Mouse (Mus musculus): ENCODE results near the gene Dach2. TPM values are rescaled to one million over a fixed set of nuclear protein-coding genes. Genes with fewer than 3 reads are reported as not detected.

Gene Dach2
- 0.88 TPM for polyA plus RNA-seq (2014; fragmentation: Illumina TruSeq; extraction: RNeasy Lipid Tissue Mini Kit (QIAGEN cat#74804); ENCODE audit: low read depth, low replicate concordance)

DNA sequence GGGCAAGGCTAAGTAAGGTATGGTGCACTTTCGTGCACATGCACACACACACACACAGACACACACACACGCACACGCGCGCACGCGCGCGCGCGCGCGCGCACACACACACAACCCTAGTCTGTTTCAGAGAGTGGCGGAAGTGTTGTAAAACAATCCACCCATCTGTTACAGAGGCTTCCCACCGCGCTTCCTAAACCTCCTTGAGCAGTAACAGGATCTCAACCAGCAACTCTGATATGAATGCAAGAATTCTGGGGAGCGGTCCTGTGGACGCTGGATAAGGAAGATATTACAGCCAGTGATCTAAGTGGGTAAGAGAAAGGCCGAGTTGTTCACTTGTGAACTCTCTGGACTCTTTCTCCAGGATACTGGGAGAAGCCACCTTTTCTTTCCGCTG is at the start of gene Dach2:
Gene Dach2 (plus strand): TSS at position 107 of the 400 bp plus-strand sequence.

Other genes starting within 250 kb of the Dach2 start
- gene Chm, start 112.0 kb upstream of the Dach2 start, polyA plus RNA-seq (2014; fragmentation: Illumina TruSeq; extraction: RNeasy Lipid Tissue Mini Kit (QIAGEN cat#74804); ENCODE audit: low read depth, low replicate concordance) = 83.8 TPM

All from sigmoid colon, adult 10 weeks (tissue).